Mouse (Mus musculus) E14TG2a.4 (cell line): ENCODE data around the gene Poldip2.

ENCODE experiments used
- CTCF ChIP-seq: conservative IDR thresholded peaks from 2 replicates; pipeline ENCODE4 v1.5.1; 2014; ENCODE audit warnings: low read length
- NANOG ChIP-seq: IDR thresholded peaks from 2 replicates; pipeline ENCODE4 v1.6.1; 2014; ENCODE audit warnings: borderline replicate concordance, low read length, mixed read lengths

- no peak for TF ChIP-seq CTCF
- no peak for TF ChIP-seq NANOG
Measured at GRCm38 (mm10) chr11:78518931-78519330, 6.9 kb downstream of the Poldip2 start.
